Mouse (Mus musculus): ENCODE measurements around the gene Numb. TPM values are rescaled to one million over a fixed set of nuclear protein-coding genes. Genes with fewer than 3 reads are reported as not detected.
"Not testable (repeated sequence)": the region's sequence is repeated elsewhere in the genome, so short reads cannot be mapped to it uniquely, and the experiment has no call there.

Gene Numb
- total RNA-seq (2022) = 10 to 100 TPM; 27.6 to 36.5 (median 29.3) TPM

GRCm38 (mm10) chr12:83921535-83922381 is at the start of gene Numb:
Gene Numb (minus strand): TSS chr12:83921934.
- DNase-seq (ENCODE audit: low spot score) = peak; percentile 99

- no peak for DNase-seq (ENCODE audit: low spot score)
Measured at GRCm38 (mm10) chr12:83965235-83965634, 43.5 kb upstream of the Numb start.

GRCm38 (mm10) chr12:83958278-83958677 is 36.5 kb upstream of the Numb start:
- DNase-seq (ENCODE audit: low spot score) = no peak

- DNase-seq (ENCODE audit: low spot score) = no peak
Measured at GRCm38 (mm10) chr12:83951711-83952575, 30.2 kb upstream of the Numb start.

- no peak for DNase-seq (ENCODE audit: low spot score)
Measured at GRCm38 (mm10) chr12:83950840-83951701, 29.3 kb upstream of the Numb start.

- DNase-seq (ENCODE audit: low spot score) = peak; percentile 89
Measured at GRCm38 (mm10) chr12:83950493-83950839, 28.7 kb upstream of the Numb start, which contains the start of gene Riox1. Gene Riox1 (plus strand): TSS chr12:83950608.

GRCm38 (mm10) chr12:83949776-83950492 is 28.2 kb upstream of the Numb start:
- DNase-seq (ENCODE audit: low spot score) = no peak

GRCm38 (mm10) chr12:83949043-83949442 is 27.3 kb upstream of the Numb start:
- DNase-seq (ENCODE audit: low spot score) = no peak

- DNase-seq (ENCODE audit: low spot score) = peak; percentile 64
Measured at GRCm38 (mm10) chr12:83947260-83947811, 25.6 kb upstream of the Numb start.

- no peak for DNase-seq (ENCODE audit: low spot score)
Measured at GRCm38 (mm10) chr12:83941938-83942337, 20.2 kb upstream of the Numb start.

- peak; percentile 33 for DNase-seq (ENCODE audit: low spot score)
Measured at GRCm38 (mm10) chr12:83940031-83940430, 18.3 kb upstream of the Numb start.

- no peak for DNase-seq (ENCODE audit: low spot score)
Measured at GRCm38 (mm10) chr12:83939332-83939731, 17.6 kb upstream of the Numb start.

GRCm38 (mm10) chr12:83938592-83938991 is 16.9 kb upstream of the Numb start:
- not testable (repeated sequence) for DNase-seq (ENCODE audit: low spot score)

- no peak for DNase-seq (ENCODE audit: low spot score)
Measured at GRCm38 (mm10) chr12:83937600-83937999, 15.9 kb upstream of the Numb start.

- peak; percentile 42 for DNase-seq (ENCODE audit: low spot score)
Measured at GRCm38 (mm10) chr12:83929186-83929804, 7.6 kb upstream of the Numb start.

GRCm38 (mm10) chr12:83927747-83928146 is 6.0 kb upstream of the Numb start:
- peak; percentile 73 for DNase-seq (ENCODE audit: low spot score)

GRCm38 (mm10) chr12:83926061-83926460 is 4.3 kb upstream of the Numb start:
- DNase-seq (ENCODE audit: low spot score) = peak; percentile 30

GRCm38 (mm10) chr12:83925160-83925703 is 3.5 kb upstream of the Numb start:
- no peak for DNase-seq (ENCODE audit: low spot score)

- no peak for DNase-seq (ENCODE audit: low spot score)
Measured at GRCm38 (mm10) chr12:83924332-83924731, 2.6 kb upstream of the Numb start.

- no peak for DNase-seq (ENCODE audit: low spot score)
Measured at GRCm38 (mm10) chr12:83923486-83923859, 1.7 kb upstream of the Numb start.

Data from heart, adult 8-10 months (tissue).